Mouse (Mus musculus) heart, embryonic 15.5 days (tissue): ENCODE results near the gene Hnrnpdl. TPM values are rescaled to one million over a fixed set of nuclear protein-coding genes. Genes with fewer than 3 reads are reported as not detected.

Experiments used
- ATAC-seq: fragments of 200-750 bp; cut with Nextera tagmentation; replicated peaks from 2 replicates; pipeline ENCODE4 v1.8.0; 2017; ENCODE audit warnings: low read depth, moderate TSS enrichment; ENCODE audit not compliant: insufficient number of reproducible peaks, insufficient read depth, low FRiP score
- H3K27ac ChIP-seq: fragments of 300-500 bp; sonication (generic); 2 replicates; pipeline ENCODE4 v1.5.1; 2015; ENCODE audit warnings: mild to moderate bottlenecking, inconsistent platforms
- H3K27me3 ChIP-seq: fragments of 300-500 bp; sonication (generic); 2 replicates; pipeline ENCODE4 v1.6.1; 2015; ENCODE audit warnings: inconsistent platforms
- H3K36me3 ChIP-seq: fragments of 300-500 bp; sonication (generic); 2 replicates; pipeline ENCODE4 v1.6.1; 2015; ENCODE audit warnings: mild to moderate bottlenecking, inconsistent platforms
- H3K4me1 ChIP-seq: fragments of 300-500 bp; sonication (generic); replicated peaks from 2 replicates; pipeline ENCODE4 v1.6.1; 2015; ENCODE audit warnings: inconsistent platforms
- H3K4me2 ChIP-seq: fragments of 300-500 bp; sonication (generic); 2 replicates; pipeline ENCODE4 v1.6.1; 2015; ENCODE audit warnings: inconsistent platforms, mild to moderate bottlenecking, moderate library complexity
- H3K4me3 ChIP-seq: fragments of 300-500 bp; sonication (generic); 2 replicates; pipeline ENCODE4 v1.5.1; 2015; ENCODE audit warnings: mild to moderate bottlenecking, inconsistent platforms
- H3K9ac ChIP-seq: fragments of 300-500 bp; sonication (generic); 2 replicates; pipeline ENCODE4 v1.6.1; 2015; ENCODE audit warnings: mild to moderate bottlenecking, inconsistent platforms
- H3K9me3 ChIP-seq: fragments of 300-500 bp; sonication (generic); replicated peaks from 2 replicates; pipeline ENCODE4 v1.6.1; 2016; ENCODE audit warnings: inconsistent platforms
- WGBS: fragments of 180-500 bp; shearing (Covaris S2); methylation state at CpG from one replicate; pipeline ENCODE4 v1.1.7; 2015; ENCODE audit warnings: mixed read lengths; 5-methylcytosine and 5-hydroxymethylcytosine counted together
- polyA plus RNA-seq: library from polyadenylated mRNA; unstranded; fragments of >200 nt; fragmentation: Nextera tagmentation; extraction: Ambion mirVana; gene quantifications from 2 replicates; pipeline ENCODE4 v1.2.1, GENCODE M21; 2015

Gene Hnrnpdl
- polyA plus RNA-seq, 1 experiment from 2014 or later: 77.5 TPM

DNA sequence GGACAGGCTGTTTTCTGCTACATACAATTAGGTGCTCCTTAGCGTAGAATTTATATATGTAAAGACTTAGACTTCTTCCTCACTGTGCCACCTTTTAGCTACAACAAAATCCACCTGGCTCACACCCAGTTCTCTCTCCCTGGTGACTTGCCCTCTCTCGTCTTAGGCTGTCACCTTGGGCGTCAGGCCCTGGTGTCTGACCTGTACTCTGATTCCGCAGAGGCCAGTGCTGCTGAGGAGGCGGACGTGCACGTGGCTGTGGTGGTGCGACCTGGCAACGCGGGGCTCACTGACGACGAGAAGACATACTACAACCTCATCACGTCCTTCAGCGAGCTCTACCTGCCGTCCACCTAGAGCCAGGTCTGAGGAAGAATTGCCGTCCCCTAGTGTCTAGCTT, 28.1 kb upstream of the Hnrnpdl start:
- Histone ChIP-seq H3K27ac (no peak overlapping the region), H3K27me3 (no peaks in the 10 kb centered on the region), H3K4me1 (no peaks in the 10 kb centered on the region), H3K4me3 (no peak overlapping the region), H3K9ac (no peak overlapping the region), H3K36me3 (peaks cover 40% of the 10 kb centered on the region), H3K4me2 (no peak overlapping the region), H3K9me3 (no peaks in the 10 kb centered on the region)
- ATAC-seq: no peak
- 88% methylated on average over 16 of the region's 16 CpGs for WGBS

DNA sequence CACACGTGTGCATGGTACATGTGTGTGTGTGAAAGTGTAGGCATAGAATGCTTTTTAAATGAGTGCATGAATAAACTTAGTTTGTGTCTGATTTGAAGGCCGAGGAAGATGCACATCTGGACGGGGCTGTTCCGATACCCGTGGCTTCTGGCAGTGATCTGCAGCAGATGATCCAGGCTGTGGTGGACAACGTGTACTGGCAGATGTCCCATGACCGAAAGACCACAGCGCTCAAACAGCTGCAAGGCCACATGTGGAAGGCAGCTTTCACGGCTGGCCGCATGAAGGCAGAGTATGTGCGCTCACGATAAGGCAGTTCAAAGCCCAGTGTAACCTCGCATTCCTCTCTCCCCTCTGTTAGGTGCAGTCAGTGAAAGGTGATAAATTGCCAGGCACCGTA, 21.4 kb upstream of the Hnrnpdl start:
- Histone ChIP-seq H3K4me2 (no peak overlapping the region), H3K9me3 (no peaks in the 10 kb centered on the region), H3K9ac (no peak overlapping the region), H3K4me3 (no peak overlapping the region), H3K27me3 (no peaks in the 10 kb centered on the region), H3K27ac (no peak overlapping the region), H3K4me1 (peaks cover 2% of the 10 kb centered on the region), H3K36me3 (peaks cover 60% of the 10 kb centered on the region)
- no peak for ATAC-seq
- 88% methylated on average over 14 of the region's 14 CpGs for WGBS

DNA sequence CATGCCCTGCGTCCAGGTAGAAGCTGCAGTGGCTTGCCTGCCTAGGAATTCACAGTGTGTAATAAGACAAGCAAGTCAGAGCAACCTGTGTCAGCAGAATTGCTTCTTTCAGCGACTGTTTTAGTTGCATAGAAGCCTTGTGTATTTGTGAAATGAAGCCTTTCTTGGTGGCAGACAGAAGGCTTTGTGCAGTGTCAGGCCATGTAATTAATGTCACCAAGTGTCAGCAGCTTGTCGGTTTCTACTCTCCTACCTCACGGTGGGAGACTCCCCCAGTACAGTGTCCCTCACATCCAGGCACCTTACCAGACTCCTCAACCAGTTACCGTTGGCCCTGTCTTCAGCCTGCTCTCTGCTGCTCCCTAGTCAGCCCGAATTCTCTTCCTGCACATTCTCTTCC, 19.9 kb upstream of the Hnrnpdl start:
- H3K36me3 ChIP-seq: peaks cover 48% of the 10 kb centered on the region

DNA sequence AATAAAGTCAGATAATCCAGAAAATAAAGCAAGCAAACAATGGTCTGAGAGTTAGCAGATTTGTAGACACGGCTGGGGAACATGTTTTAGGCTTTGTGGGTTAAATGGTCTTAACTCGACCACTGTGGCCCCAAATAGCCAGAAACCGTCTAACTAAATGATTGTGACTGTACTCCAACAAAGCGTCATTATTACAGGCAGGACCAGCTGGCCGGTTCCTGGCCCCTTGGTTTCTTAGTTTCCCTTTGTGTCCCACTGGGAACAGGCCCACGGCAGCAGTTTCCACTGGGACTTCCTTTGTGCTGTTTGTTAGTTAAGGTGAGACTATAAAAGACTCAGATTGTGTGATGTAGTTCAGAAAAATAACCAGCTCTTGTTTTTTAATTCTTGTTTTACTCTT, 19.3 kb upstream of the Hnrnpdl start:
- ATAC-seq: no peak
- Histone ChIP-seq H3K9ac (no peak overlapping the region), H3K27me3 (no peaks in the 10 kb centered on the region), H3K27ac (no peak overlapping the region), H3K36me3 (peaks cover 42% of the 10 kb centered on the region), H3K9me3 (no peaks in the 10 kb centered on the region), H3K4me3 (no peak overlapping the region), H3K4me2 (no peak overlapping the region), H3K4me1 (peaks cover 20% of the 10 kb centered on the region)
- 75% methylated on average over 6 of the region's 6 CpGs for WGBS

More for the DNA sequence above, 19.9 kb upstream of the Hnrnpdl start:
- Histone ChIP-seq H3K4me3 (no peak overlapping the region), H3K9ac (no peak overlapping the region), H3K27me3 (no peaks in the 10 kb centered on the region), H3K4me2 (no peak overlapping the region), H3K9me3 (no peaks in the 10 kb centered on the region), H3K4me1 (peaks cover 16% of the 10 kb centered on the region), H3K27ac (no peak overlapping the region)
- WGBS: 76% methylated on average over 6 of the region's 6 CpGs
- ATAC-seq: no peak

DNA sequence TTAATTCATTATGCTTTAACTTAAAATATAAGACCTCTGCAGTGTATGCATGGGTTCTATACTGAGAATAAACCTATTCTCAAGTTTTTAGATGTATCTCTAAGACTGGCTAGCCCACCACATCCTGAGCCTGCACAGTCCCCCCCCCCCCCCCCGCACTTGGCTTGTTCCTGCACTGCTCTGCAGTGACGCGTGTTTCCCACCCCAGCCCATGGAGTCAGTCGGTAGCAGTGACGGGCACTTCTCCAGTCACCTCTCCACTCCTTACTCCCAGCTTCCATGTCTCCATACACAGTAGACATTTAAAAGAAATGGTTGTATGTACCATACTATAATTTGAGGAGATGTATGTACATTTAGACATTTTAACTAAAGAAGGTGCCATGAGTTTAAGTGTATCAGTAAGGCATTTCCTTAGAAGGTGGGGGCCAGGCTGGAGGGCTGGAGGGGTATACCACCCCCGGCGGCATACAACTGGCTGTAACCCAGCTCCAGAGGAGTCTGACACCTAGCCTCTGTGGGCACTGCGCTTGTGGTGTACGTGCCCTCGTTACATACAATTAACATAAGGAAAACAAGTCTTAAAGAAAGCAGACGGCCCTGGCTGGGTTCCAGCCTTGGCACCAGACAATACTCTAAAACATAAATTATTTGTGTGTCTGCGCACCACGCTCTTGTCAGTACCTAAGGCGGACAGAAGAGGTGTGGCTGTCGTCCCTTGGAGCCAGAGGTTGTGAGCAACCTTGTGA, 18.2 kb upstream of the Hnrnpdl start:
- H3K27ac ChIP-seq: no peak overlapping the region
- H3K27me3 ChIP-seq: no peaks in the 10 kb centered on the region
- no peak overlapping the region for H3K4me2 ChIP-seq
- H3K4me3 ChIP-seq: no peak overlapping the region
- H3K9ac ChIP-seq: no peak overlapping the region
- H3K36me3 ChIP-seq: peaks cover 33% of the 10 kb centered on the region
- 82% methylated on average over 14 of the region's 15 CpGs for WGBS
- no peak for ATAC-seq
- H3K4me1 ChIP-seq: peaks cover 21% of the 10 kb centered on the region
- H3K9me3 ChIP-seq: no peaks in the 10 kb centered on the region

DNA sequence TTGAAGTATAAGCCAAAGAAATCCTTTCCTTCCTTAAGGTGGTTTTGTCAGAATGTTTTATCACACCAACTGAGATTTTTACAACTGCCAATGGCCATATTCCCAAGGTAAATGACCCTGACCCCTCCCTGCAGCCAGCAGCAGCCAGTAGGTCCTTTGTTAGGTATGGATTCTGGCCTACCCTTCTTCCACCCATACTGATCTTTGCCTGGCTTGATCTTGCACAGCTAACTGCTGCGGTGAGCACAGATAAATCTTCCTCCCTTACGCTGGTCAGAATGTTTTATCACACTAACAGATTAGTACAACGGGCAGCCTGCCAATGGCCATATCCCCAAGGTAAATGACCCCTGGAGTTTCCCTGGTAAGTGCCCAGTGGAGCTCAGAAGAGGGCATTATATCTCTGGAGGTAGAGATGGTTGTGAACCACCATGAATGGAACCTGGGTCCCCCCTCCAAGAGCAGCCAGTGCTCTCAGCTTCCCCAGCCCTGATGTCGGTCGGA, 16.5 kb upstream of the Hnrnpdl start:
- H3K9ac ChIP-seq: no peak overlapping the region
- H3K36me3 ChIP-seq: peaks cover 16% of the 10 kb centered on the region; the same call in 1 of the 2 replicates
- peak overlapping the region; percentile 24; the same call in 1 of the 2 replicates for H3K27ac ChIP-seq
- no peaks in the 10 kb centered on the region for H3K9me3 ChIP-seq
- no peak for ATAC-seq
- peaks cover 23% of the 10 kb centered on the region for H3K4me1 ChIP-seq
- no peak overlapping the region for H3K4me2 ChIP-seq
- H3K27me3 ChIP-seq: no peaks in the 10 kb centered on the region
- H3K4me3 ChIP-seq: no peak overlapping the region
- WGBS: 39% methylated on average over 5 of the region's 5 CpGs

DNA sequence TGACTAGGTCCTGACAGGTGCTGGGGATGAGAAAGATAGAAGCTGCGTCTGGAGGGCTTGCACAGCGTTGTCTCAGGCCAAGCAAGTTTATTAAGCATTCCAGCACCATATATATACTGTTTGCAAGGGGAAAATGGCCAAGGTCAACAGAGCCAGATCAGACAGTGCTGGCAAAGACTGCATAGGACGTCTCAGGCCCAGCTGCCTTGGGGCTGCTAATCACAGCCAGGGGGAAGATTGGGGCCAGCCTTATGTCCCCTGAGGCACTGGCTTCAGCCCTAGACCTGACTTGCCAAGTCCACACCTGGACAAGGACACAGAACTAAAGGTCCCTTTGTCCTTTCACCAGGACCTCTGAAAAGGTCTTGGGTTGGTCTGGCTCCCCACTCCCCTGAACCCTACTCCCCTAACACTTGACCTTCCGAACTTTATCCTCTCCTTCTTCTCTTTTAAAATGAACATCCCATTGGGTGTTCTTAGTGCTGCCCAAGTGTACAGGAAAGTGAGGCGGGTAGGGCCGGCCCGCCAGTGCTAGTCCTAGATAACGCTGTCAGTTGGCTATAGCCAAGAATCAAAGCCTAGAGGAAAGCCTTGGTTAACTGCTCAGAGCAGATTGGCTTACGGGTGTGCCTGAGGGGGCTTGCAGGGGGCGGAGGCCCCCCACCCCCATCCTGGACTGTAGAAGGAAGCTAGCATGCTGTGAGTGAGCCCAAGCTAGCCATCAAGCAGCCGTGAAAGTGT, 15.5 kb upstream of the Hnrnpdl start:
- H3K4me2 ChIP-seq: no peak overlapping the region
- H3K36me3 ChIP-seq: peaks cover 8% of the 10 kb centered on the region; the same call in 1 of the 2 replicates
- no peak overlapping the region for H3K9ac ChIP-seq
- peak; percentile 71; the same call in 1 of the 2 replicates for ATAC-seq
- WGBS: 58% methylated on average over 11 of the region's 11 CpGs
- no peaks in the 10 kb centered on the region for H3K27me3 ChIP-seq
- peaks cover 23% of the 10 kb centered on the region for H3K4me1 ChIP-seq
- peak overlapping the region; percentile 24; the same call in 1 of the 2 replicates for H3K27ac ChIP-seq
- H3K4me3 ChIP-seq: no peak overlapping the region
- no peaks in the 10 kb centered on the region for H3K9me3 ChIP-seq

DNA sequence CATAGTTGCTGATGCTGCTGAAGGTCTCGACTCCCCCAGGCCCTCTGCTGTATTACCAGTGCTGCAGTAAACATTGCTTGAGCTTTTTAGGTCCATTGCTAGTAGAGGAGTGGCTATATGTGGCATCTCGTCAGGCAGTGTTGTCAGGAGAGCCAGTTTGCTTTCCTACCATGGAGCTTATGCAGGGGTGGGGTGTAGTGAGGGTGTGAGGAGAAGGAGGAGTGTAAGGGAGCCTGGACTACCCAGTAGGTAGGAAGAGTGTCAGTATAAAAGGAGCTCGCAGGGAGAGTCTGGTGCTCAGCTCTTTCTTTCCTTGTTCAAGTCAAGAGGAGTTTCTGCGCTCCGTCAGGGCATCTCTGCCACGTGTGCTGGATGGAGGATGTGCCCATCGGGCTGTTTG, 13.3 kb upstream of the Hnrnpdl start:
- ATAC-seq: no peak
- H3K27me3 ChIP-seq: no peaks in the 10 kb centered on the region
- H3K4me2 ChIP-seq: no peak overlapping the region
- no peak overlapping the region for H3K4me3 ChIP-seq
- peaks cover 31% of the 10 kb centered on the region for H3K4me1 ChIP-seq
- H3K27ac ChIP-seq: no peak overlapping the region
- WGBS: 88% methylated on average over 7 of the region's 7 CpGs
- no peaks in the 10 kb centered on the region for H3K9me3 ChIP-seq
- no peaks in the 10 kb centered on the region for H3K36me3 ChIP-seq
- no peak overlapping the region for H3K9ac ChIP-seq

DNA sequence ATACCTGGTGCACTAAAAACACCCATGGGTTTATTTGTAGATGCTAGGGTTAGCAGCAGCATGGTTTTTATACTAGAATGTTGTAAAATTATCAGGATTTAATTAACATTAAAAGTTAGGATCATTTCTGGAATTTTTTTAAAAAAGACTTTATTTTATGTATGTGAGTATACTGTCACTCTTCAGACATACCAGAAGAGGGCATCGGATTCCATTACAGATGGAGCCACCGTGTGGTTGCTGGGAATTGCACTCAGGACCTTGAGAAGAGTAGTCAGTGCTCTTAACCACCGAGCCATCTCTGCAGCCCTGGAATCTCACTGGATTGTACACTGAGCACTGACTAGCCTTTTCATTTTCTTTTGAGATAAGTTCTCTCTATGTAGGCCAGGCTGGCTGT, 10.4 kb upstream of the Hnrnpdl start:
- H3K9ac ChIP-seq: no peak overlapping the region
- no peaks in the 10 kb centered on the region for H3K36me3 ChIP-seq
- H3K27ac ChIP-seq: no peak overlapping the region
- ATAC-seq: no peak
- H3K4me1 ChIP-seq: peaks cover 36% of the 10 kb centered on the region
- no peaks in the 10 kb centered on the region for H3K9me3 ChIP-seq
- H3K4me2 ChIP-seq: no peak overlapping the region
- H3K27me3 ChIP-seq: no peaks in the 10 kb centered on the region
- H3K4me3 ChIP-seq: no peak overlapping the region
- 92% methylated on average over 3 of the region's 3 CpGs for WGBS

DNA sequence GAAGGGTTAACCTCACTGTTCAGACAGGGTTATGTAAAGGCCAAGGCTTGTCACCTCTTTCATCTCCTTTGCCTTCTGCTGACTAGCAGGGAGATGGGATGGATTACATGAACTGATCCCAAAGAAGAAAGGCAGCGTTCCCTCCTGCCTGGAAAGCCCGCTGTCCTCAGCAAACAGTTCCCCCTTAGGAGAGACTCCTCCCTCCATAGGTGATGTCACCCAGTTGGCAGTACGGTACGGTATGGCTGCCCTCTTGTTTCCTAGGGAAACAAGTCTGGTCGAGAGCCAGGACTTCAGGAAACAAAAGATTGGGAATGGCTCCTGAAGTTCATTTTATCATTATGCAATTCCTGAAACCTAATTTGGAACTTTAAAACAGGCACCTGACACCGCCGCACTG, 8.4 kb upstream of the Hnrnpdl start:
- WGBS: 46% methylated on average over 7 of the region's 7 CpGs
- H3K27ac ChIP-seq: no peak overlapping the region
- H3K9ac ChIP-seq: no peak overlapping the region

DNA sequence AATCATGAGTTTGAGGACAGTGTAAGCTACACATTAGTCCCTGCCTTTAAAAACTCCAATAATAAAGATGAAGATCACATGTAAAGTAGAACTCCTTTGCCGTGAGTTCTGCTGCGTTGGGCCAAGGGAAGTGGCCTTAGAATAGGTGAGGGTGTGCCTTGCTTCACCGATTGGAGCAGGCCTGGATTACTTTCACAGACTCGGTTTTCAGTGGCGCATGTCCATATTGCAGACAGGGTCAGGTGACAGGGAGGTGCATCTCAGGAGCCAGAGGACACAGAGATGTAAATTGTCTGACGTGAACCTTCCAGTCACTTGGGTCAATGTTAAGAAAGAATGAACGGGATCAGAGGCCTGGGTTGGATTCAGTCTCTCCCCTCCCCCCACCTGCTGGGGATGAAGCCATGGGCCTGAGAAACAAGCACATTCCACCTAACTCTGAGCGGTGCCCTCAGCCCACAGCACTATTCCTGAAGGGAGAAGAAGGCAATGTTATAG, 7.7 kb upstream of the Hnrnpdl start:
- Histone ChIP-seq H3K27me3 (no peaks in the 10 kb centered on the region), H3K9ac (no peak overlapping the region), H3K4me1 (peaks cover 35% of the 10 kb centered on the region), H3K36me3 (no peaks in the 10 kb centered on the region), H3K4me3 (no peak overlapping the region), H3K4me2 (no peak overlapping the region), H3K9me3 (no peaks in the 10 kb centered on the region), H3K27ac (no peak overlapping the region)
- WGBS: 55% methylated on average over 8 of the region's 8 CpGs
- ATAC-seq: no peak

More for the DNA sequence above, 8.4 kb upstream of the Hnrnpdl start:
- Histone ChIP-seq H3K4me2 (no peak overlapping the region), H3K27me3 (no peaks in the 10 kb centered on the region), H3K4me3 (no peak overlapping the region), H3K9me3 (no peaks in the 10 kb centered on the region), H3K36me3 (no peaks in the 10 kb centered on the region), H3K4me1 (peaks cover 38% of the 10 kb centered on the region)
- 0 out of 2 replicates have a peak, but pooled peaks have one; percentile 58 for ATAC-seq
